Mouse (Mus musculus) right cerebral cortex, adult 18-20 months (tissue): ENCODE data around the gene Gm49337.

Experiments used
- DNase-seq: peaks from one replicate; pipeline ENCODE4 v3.0.0; 2022; ENCODE audit warnings: mixed read lengths

The Gm49337 gene

GRCm38 (mm10) chr4:116342119-116342518 is 168.9 kb downstream of the Gm49337 start:
- peak; percentile 54 for DNase-seq
